Mouse (Mus musculus): ENCODE data around the gene Ccdc167. TPM values are rescaled to one million over a fixed set of nuclear protein-coding genes. Genes with fewer than 3 reads are reported as not detected.
"Not testable (repeated sequence)": the region's sequence is repeated elsewhere in the genome, so short reads cannot be mapped to it uniquely, and the experiment has no call there.

Gene Ccdc167
- polyA plus RNA-seq, 1 experiment, result 11.3 TPM

DNA sequence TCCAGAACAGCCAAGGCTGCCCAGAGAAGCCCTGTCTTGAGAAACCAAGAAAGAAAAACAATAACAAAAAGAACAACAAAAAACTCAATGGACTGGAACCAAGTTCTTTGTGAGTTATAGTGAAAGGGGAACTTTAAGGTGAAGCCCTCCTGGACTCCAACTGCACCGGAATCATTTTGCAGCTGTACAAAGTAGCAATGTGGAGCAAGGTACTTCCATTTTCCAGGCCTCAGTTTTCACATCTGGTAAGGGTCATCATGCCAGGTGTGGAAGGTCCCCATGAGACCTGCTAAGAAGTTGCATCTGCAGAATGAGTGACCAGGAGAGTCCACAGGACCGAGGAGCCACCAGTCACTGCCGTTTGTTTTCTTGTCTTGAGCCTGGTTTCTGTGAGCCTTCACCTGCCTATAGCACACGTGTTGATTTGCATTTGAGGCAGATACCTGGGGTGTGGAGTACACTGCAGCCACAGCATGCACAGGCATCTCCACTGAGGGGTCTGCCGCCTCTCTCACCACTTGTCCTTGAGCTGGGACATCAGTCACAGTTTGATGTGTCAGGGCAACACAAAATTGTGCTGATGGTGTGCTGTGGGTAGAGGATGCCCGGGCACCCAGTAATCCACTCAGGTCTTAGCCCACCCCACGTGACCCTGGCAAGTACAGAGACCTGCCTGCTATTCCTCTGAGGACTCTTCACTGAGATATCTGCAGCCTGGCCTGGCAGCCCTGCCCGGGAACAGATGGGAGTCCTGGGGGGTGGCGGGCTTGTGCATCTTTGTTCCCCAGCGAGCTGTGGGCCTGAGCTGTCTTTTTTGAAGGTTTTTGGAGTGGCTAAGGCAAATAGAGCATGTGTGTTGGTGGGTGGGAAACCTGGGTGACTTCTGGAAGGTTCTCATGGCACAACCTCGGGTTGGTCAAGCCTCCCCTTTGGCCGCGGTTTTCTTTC, 3.1 kb upstream of the Ccdc167 start:
- DNase-seq (ENCODE audit: low spot score), result no peak

DNA sequence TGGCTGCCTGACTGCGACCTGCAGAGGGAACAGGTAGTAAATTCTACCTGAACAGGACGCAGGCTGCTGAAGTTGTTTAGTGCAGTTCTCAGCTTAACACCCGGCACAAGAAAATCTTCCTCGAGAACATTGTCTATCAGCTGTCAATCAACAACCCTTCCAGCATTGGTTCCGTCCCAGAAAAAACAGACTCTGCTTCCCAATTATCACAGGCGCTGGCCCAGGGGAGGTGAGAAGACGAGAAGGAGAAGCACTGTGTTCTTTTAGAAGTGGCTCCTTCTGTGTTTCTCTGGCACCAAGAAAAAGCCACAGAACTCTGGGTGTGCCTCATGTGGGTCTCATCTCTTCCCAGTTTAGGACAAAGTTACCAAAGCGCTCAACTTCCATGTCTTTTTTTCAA, 1.8 kb upstream of the Ccdc167 start:
- no peak for DNase-seq (ENCODE audit: low spot score)

DNA sequence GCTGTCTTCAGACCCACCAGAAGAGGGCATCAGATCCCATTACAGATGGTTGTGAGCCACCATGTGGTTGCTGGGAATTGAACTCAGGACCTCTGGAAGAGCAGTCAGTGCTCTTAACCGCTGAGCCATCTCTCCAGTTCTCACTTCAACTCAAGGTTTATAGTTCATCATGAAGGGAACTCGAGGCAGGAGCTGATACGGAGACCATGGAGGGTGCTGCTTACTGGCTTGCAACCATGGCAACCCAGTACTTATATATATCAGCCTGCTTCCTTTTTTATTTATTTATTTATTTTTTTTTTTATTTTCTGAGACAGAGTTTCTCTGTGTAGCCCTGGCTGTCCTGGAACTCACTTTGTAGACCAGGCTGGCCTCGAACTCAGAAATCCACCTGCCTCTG, 3.1 kb downstream of the Ccdc167 start:
- not testable (repeated sequence) for DNase-seq (ENCODE audit: low spot score)

DNA sequence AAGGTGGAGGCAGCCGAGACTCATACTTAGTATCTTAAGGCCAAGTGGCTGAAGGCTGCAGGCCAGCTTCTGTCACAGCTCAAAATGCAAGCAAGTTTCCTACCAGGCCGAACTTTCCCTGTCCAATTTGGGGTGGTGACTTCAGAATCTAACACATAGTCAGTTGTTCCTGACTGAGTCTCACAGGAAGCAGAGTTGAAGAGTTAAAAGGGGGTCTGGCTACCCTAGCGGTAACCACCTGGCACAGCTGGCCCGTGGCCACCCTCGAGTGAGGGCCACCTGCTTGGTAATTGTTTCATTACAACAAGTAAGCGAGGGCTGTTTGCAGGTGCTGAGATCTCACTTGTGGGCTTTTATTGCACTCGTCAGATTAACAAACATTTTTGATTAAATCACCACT, 4.3 kb downstream of the Ccdc167 start:
- no peak for DNase-seq (ENCODE audit: low spot score)

DNA sequence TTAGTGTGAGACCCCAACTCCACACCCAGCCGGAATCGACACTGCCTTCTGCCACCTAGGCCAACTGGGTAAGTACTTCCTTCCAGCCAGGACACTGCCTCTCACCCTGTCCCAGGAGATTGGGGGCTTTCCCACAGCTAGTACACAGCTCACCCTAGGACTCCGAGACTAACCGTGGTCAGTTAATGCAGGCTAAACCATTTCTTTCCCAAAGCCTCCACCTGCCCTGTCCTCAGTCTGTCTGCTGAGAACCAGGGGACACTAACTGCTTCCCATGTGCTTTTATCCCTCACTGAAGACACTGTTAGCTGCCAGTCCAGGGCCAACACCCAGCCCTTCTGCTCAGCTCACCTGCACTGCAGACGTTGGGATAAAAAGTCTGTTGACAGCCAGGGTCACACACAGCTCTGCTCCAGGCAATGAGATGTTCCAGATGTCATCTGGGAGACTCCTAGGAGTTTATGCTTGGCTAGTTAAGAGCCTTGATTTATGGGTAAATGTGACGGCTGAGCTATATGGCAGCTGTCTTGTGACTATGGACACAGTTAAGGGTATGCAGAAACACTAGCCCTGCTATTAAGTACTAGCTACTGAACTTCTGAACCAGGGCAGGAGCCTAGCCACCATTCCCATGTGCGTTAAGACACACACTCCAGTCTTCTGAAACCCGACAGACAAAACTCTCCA, 5.0 kb downstream of the Ccdc167 start:
- DNase-seq (ENCODE audit: low spot score), result no peak

DNA sequence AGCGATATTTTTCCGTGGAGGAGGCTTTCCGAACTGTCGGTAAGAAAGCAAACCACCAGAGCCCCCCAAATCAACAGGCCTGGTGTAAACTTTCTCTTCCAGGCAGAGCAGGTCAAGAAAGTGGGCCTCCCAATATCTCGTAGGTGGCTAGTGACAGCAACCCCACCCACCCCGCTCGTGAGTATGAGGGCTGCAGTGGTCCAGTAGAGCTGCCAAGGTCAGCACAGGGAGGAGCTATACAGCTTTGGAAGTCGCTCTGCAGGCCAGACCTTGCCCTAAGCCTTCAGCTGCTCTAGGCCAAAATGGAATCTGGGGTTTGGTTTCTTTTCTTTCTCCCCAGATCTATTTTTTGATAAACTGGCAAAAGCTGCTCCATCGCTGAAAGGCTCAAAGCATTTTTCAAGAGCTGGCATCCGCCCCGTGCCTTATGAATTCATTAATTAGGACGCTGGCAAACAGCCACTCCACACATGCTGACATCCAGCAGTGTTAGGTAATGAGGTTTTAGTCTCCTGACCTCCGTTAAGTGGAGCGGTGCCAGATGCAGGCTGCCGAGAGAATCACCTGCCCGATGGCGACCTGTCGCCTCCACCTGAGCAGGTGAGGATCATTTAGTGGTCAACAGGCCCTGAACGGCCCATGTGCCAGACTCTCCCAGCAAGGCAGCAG, 5.6 kb downstream of the Ccdc167 start:
- no peak for DNase-seq (ENCODE audit: low spot score)

DNA sequence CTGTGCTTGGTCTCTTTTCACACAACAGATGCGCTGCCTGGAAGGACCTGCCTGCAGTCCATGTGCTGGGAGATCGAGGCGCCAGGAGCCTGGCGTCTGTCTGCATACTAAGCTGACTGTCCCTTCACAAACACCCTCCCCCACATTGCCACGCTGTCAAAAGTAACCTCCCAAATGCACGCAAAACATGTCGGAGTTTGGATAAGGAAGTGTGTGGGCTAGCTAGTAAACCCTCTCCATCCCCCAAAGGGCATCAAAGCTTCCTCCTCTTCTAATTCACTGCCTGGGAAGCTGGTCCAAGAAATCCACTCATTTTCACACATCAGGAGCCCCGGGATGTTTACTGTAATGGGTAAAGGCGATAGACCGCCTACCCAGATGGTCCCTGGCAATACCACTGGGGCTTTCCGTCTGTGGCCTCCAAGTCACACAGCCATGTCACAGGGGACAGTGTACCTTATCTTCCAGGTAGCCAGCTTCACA, 6.2 kb downstream of the Ccdc167 start:
- no peak for DNase-seq (ENCODE audit: low spot score)

DNA sequence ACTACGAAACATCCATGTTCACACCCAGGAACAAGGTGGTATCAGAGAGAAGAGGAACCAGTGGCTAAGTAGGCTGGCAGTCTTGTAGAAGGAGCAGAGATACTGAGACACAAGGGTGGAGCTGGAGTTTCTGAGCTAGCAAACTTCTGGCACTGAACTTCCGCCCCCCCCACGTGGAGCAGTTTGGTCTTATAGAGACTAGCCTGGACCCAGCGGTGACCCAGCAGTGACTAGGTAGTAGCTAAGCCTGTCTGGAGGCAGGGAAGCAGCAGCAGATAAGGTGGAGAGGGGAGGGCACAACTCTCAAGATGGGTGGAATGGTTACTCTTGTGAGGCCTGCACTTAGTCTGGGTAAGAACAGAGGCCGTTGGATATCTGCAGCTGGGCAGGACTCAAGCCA, 8.1 kb downstream of the Ccdc167 start:
- no peak for DNase-seq (ENCODE audit: low spot score)

DNA sequence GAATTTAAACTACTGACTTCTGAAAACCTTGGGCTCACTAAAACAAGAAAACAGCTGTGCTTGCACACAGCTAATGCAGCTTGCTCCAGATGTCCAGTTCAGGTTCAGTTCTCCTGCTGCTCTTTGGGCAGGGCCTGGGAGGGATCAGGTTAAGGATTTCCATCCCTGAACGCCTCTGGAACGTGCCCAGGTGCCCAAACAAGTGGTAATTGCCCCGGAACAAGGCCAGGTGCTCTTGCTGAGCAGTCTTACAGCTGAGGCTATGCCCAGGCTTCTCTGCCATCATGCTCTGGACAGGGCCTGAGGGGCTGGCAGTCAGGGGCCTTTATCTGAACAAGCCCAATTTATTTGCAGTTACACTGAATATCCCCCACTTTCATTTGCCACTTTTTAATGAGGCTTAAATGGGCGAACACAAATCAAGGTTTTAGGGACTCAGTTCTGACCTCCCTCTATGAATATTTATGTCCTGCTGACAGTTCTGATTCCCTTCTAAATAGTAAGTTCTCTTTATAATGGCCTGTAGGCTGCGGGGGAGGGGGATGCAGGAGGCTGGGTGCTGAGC, 9.8 kb downstream of the Ccdc167 start:
- DNase-seq (ENCODE audit: low spot score), result no peak

DNA sequence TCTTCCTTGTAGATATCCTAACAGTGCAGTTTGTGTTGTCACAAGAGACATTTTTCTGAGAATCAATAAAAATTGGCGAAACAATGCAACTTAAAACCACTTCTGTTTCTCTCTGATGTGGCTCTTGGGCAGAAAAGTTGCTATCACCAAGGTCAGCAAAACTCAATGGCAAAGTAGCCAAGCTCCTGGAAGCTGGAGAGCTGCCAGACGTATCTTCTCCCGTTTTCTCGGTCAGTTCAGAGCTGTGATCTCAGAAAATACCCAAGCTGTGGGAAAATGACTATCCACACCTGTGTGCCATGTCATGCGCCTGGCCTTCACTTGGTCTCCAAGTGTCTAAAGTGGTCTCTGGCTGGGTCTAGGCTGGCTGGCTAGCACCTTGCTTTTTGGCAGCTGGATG, 11.0 kb downstream of the Ccdc167 start:
- DNase-seq (ENCODE audit: low spot score), result no peak

DNA sequence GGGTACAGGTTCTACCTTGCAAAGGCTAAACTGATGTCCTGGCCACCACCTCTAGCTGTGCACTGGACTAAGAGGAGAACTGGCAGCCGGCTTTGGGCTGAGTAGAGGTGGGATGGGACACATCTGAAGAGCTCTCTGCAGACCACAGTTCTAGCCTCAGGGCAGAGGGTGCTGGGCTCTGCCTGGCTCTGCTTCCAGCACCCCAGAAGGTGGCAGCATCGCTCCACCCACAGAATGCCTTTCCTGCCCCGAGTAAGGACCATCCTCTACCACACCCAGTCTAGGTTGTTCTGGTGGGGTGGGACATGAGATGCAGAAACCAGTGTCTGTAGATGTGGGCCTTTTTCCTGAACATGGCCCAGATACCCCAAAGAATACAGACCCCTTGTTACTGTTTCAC, 12.1 kb downstream of the Ccdc167 start:
- no peak for DNase-seq (ENCODE audit: low spot score)

DNA sequence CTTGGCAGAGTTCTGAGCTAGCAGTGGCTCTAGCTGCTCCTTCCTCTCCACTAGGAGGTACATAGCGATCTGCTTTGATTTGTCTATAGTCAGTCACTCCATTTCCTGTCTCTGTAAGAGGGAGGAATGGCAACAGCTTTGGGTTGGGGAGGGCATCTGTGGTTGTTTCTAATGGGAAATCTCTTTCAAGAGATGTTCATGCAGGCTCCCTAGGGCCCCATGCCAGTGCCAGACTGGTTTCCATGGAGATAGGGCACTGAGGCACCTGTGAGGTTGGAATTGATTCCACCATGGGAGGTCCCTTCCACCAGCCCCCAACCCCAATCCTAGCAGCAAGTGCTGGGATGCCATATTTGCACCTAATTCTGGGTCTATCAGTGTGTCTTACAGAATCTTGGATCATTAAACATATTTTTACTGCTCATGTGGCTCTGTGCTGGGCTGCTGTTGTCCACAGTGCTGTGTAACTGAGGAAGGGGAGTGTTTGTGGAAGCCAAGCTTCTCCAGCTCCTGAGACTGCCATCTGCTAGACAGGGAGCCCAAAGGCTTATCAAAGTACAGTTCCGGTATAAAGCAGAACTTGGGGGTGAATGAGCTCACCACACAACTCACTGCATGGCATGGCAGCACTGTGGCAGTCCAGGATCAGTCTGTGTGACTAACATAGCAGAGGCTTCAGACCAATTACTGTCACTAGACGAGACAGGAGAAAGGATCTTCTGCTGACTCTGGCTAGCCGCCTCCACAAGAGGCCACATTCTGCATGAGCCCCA, 13.7 kb downstream of the Ccdc167 start:
- no peak for DNase-seq (ENCODE audit: low spot score)

DNA sequence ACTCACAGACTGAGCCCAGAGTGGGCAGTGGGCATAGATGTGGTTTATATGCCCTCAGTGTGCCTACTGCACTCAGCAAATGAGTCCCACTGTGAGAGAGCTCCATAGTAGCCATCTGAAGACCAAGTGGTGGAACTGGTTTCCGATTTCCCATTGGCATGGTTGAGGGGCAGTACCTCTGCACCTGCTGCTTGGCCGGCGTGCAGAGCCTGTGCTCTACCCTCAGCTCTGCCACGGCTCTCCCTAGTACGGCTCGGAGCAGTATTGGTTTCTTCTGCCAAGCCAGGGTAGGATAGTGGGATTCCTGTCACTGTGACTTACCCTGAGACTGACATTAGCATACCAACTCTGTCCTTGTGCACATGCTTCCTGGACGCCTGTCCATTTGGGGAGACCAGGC, 16.3 kb downstream of the Ccdc167 start:
- DNase-seq (ENCODE audit: low spot score), result no peak

DNA sequence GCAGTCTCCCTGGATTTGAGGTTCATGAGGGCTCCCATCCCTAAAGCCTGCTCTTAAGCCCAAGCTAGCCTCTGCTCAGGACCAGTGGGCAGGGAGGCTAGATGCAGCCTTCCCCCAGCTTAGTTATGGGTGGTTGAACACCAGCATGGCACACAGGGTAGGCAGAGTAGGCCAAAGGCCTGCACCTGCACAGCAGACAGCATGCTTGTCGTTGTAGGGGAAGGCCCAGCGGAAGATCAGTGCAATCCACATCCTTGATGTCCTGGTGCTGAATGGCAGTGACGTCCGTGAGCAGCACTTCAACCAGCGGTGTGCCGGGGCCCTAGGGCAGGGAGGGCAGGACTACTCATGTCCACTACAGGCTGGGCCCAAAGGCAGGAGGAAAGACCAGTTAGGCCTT, 18.4 kb downstream of the Ccdc167 start:
- DNase-seq (ENCODE audit: low spot score), result no peak

DNA sequence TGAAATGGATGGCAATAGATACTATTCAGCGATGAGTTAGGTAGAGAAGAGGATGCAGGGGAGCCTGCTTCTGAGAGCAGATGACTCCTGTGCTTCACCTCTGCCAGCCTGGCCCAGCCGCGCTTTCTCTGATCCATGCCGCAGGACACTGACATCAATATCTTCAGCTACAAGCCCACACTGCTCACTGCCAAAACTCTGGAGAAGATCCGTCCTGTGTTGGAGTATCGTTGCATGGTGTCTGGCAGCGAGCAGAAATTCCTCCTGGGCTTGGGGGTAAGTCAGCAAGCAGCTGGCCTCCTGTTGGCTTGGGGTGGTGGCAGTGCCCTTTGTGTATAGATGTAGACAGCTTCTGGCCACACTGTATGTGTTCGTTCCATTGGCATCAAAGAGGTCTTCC, 19.9 kb downstream of the Ccdc167 start:
- no peak for DNase-seq (ENCODE audit: low spot score)

DNA sequence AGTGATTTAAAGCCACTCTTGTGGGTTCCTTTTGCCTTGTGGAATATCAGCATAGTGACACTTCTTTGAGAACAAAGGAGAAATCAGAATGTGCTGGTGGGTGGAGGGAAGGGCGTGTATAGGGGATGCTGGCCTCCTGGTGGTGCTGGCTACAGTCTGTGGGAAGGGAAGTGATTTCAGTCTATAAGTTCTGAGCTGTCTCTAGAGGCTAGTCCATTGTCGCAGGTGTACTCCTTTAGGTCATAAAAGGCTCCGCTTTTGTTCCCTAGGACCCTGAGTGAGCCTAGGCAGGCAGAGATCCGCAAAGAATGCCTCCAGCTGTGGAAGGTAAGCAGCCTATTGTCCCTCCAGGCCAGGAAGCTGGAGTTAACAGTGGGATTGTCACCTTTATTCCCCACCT, 22.3 kb downstream of the Ccdc167 start:
- no peak for DNase-seq (ENCODE audit: low spot score)

DNA sequence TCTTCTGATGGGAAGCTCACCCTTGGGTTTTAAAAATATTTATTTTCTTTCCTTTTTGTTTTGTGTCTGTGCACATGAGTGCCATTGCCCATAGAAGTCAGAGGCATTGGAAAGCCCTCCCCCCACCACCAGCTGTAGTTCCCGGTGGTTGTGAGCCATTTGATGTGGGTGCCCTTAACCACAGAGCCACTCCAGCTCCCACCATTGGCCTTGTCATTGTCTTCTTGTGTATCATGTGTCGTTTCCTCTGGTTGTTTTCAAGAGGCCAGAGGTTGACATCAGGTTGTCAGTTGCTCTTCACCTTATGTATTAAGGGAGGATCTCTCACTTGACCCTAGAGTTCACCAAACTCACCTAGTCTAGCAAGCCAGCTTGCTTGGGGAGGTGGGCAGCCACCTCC, 23.3 kb downstream of the Ccdc167 start:
- DNase-seq (ENCODE audit: low spot score), result no peak

DNA sequence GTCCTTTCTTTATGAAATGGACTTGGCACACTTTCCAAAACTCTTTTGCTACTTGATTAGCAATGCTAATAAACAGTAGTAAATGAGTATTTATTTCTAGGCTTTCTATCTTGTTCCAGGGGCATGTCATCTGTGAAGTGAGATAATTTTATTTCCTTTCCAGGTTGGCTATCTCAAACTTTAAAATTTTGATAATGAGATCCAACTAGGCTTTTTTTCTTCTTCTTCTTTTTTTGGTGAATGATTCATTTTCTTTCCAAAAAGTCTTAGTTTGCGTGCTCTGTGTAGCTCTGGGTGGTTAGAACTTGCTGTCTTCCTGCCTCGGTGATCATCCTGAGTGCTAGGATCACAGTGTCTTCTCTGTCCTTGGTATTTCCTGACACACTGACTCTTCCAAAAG, 24.0 kb downstream of the Ccdc167 start:
- DNase-seq (ENCODE audit: low spot score), result no peak

DNA sequence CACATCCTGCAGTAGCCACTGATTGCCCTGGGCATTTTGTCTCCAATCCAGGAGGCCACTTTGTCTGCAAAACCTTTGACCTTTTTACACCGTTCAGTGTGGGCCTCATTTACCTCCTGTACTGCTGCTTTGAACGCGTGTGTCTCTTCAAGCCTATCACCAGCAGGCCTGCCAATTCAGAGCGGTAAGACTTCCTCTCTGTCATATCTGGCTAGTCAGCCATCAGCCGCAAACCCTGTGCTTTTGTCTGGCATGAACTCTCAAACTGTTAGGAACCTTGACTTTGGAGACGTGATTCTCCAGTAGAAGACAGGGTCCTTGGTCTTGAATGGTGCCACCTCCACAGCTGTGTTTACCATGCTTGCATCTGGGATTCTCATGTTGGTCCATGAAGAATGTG, 26.6 kb downstream of the Ccdc167 start:
- no peak for DNase-seq (ENCODE audit: low spot score)

DNA sequence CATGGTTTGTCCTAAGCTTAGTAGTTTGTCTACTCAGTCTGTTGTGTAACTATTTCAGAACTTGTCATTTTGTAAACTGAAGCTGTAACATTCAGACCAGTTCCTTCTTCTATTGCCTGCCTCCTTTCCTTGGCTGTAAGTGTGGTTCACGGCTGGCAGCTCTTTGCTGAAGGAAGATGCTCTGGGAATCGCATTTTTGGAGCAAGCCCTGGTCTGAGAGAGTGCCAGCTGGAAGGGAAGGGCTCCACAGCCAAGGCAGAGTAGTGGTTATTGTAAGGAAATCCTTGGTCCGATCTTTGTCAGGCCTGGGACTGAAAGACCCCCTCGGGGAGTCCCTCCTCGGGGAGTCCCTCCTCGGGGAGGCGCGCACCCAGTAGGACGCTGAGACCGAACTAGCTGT, 28.2 kb downstream of the Ccdc167 start:
- no peak for DNase-seq (ENCODE audit: low spot score)

DNA sequence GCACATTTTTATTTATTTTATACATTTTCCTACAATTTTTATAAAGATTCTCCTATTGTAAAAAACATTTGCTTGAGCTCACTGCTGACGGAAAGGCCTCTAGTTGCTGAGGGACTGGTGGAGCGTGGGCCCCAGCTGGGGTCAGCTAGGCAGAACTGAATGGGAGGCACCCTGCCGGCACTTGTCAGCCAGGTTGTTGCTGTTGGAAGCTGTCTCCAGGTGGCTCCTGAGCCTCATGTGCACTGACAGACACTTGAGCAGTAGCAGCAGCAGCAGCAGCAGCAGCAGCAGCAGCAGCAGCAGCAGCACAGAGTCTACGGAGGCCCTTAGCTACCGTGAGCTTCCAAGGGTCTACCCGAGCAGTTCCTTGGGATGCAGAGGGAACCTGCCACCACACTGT, 29.5 kb downstream of the Ccdc167 start:
- no peak for DNase-seq (ENCODE audit: low spot score)
